Mouse (Mus musculus) layer of hippocampus, adult 18-20 months (tissue): ENCODE data around the gene Speer4d. TPM values are rescaled to one million over a fixed set of nuclear protein-coding genes. Genes with fewer than 3 reads are reported as not detected.
"Not testable (repeated sequence)": the region's sequence is repeated elsewhere in the genome, so short reads cannot be mapped to it uniquely, and the experiment has no call there.

Experiments used
- DNase-seq, 2 experiments: peaks; one replicate each; pipeline ENCODE4 v3.0.0; 2022; ENCODE audit warnings: low spot score in 2 of 2
- total RNA-seq, 2 experiments: library from RNA; stranded (reverse); gene quantifications; 2 replicates each; pipeline ENCODE4 v1.2.3; 2021

Speer4d gene
- total RNA-seq, 2 experiments from 2014 or later: not detected

GRCm38 (mm10) chr5:15663847-15664246 is 45.0 kb downstream of the Speer4d start:
- not testable (repeated sequence) for DNase-seq

GRCm38 (mm10) chr5:15670789-15671188 is 51.9 kb downstream of the Speer4d start:
- not testable (repeated sequence) for DNase-seq

Other genes with a start within 250 kb of the Speer4d start
- not detected for gene Gm21149, start 142.5 kb upstream of the Speer4d start, total RNA-seq
- gene Gm21190, start 89.8 kb upstream of the Speer4d start, total RNA-seq: not detected
- gene Gm21083, start 41.7 kb upstream of the Speer4d start, total RNA-seq: not detected
- gene 4930572O03Rik, start 38.0 kb downstream of the Speer4d start, total RNA-seq: not detected
- not detected for gene Speer4c, start 95.2 kb downstream of the Speer4d start, total RNA-seq